Mouse (Mus musculus): Measurements from ENCODE around the gene Hist1h1a.

- TF ChIP-seq GATA1 (IDR thresholded peaks at IDR 0.05; ENCODE audit: low read length) (no peak), TAL1 (IDR thresholded peaks at IDR 0.05; ENCODE audit: low read length) (no peak)
Measured at GRCm38 (mm10) chr13:23752742-23753172, 10.7 kb upstream of the Hist1h1a start.

Measured in erythroblast, embryonic 14.5 days (primary cell).